Mouse (Mus musculus) embryo, embryonic 10.5 days (tissue): ENCODE measurements around the gene Eif4e1b.
"Not testable (repeated sequence)": the region's sequence is repeated elsewhere in the genome, so short reads cannot be mapped to it uniquely, and the experiment has no call there.

ENCODE experiments used
- DNase-seq: peaks from one replicate; pipeline ENCODE4 v3.0.0-alpha.2; 2015; ENCODE audit warnings: low spot score

Eif4e1b gene

DNA sequence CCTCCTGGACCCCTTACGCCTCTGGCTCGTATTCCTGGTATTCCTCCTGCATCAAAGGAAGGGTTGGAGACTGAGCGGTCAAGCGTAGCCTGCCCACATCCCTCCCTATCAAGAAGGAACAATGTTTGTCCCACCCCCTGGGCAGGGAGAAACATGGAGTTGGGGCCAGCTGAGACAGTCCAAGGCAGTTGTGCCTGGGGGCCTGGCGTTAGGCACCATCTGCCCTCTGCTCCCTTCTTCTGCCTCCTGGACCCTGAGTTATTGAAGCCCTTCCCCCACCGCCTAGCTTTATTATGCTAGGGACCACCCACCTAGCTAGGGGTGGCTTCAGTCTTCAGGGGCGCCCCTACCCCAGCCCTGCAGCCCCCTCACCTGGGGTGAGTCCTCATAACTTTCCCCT is 24.3 kb upstream of the Eif4e1b start:
- no peak for DNase-seq

DNA sequence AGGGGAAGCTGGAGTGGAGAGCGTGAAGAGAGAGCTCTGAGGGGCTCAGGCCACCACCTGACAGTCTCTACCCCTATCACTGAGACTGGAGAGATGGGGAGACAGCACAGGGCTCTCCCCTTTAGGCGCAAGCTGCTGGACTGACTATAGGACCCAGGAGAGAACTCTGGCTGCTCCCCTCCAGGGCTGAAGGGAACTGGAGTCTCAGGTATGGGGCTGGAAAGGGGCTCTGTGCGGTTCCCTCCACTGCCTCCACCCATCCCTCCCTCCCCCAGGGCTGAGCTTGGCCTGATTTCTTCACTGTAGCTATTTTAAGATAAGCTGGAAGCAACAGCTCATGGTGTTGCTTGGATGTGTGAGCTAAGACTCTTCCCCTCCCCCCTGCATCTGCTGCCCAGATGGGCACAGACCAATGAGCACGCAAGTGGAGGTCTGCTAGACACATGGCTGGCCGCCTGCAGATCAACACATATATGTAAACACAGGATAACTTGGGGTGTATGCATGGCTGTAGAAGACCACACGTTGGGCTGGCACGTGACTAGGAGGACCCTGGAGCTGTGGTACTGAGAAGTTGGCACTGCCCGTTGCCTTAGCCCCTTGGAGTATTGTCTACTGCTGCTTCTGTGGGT is 23.5 kb upstream of the Eif4e1b start:
- no peak for DNase-seq

DNA sequence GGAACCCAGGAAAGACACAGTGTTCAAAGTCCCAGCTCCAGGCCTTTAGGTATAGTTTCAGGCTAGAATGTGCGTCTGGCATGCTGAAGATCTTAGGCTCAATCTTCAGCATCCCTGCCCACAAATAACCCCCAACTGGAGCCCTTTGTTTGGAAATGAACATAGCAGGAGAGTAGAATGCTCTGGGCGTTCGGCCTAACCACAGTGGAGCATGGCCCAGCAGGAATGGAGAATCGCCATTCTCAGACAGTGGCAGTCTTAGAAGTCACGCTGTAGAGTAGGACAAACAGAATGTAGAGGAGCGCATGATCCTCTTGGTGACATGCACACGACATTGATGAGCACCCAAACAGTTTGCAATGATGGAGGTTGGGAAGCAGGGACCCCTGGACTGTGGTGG is 22.9 kb upstream of the Eif4e1b start:
- no peak for DNase-seq

DNA sequence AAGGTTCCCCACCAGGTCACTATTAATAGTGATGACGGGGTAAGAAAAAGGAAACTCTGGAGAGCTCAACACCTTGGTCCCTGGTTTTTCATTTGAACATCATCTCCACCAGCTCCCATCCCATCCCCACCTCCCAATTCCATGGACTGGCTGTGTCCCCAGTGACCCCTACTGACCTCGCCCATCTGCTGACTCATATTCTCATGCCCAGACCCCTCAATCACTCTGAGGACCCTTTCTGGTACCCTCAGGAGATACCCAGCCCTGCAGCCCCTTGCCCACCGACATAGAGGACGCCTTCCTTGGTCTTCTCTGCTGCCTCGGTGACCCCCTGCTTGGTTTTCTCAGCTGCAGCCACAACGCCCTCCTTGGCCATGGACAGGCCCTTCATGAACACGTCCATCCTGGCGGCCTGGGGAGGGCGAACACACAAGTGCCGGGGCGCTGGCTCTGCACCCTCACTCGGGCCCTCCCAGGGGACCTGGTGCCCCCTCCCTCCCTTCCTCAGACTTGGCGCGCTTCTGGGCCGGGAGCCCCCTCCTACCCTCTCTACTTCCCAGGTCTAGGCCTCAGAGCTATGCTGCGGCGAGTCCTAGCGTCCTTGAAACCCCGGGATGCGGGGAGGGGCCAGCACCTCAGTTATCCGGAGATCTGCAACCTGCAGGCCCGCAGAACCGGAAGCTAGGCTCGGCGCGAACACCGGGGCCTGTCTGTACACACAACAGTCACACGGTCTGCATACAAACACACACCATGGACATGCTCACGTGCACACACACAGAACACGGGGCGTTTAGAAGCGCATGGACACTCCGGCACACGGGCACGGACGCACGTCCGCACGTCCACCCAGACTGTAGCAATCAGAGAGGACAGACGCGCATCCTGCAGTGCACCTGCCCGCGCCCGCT is 18.3 kb upstream of the Eif4e1b start:
- DNase-seq = no peak

DNA sequence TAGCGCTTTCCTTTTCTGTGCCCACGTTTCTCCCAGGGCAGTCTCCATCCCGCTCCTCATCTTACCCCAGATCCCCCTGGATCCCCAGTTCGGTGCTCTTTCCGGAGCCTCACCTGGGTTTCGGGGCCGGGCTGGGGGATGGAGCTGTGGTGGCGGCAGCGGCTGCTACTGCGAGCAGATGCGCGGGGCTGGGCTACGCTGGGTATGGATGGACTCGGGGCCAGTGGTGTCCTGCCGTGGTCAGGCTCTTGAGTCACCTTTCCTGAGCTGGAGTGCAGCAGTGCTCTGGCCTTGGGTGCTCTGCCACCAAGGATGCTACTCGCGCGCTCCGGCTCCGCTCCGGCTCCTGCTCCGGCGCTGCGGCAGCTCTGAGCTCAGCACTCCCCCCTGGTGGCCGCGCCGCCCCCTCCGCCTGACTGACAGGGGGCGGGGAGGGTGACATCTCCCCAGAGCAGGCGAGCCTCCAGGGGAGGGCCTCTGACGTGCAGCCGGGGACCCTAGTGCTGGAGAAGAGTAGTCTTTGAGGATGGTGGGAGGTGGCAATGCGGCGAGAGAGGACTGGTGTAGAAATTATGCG is 17.5 kb upstream of the Eif4e1b start, which contains the start of gene Sncb:
Gene Sncb, minus strand, starts transcription at position 404 of the 577 bp plus-strand sequence.
- peak; percentile 74 for DNase-seq

DNA sequence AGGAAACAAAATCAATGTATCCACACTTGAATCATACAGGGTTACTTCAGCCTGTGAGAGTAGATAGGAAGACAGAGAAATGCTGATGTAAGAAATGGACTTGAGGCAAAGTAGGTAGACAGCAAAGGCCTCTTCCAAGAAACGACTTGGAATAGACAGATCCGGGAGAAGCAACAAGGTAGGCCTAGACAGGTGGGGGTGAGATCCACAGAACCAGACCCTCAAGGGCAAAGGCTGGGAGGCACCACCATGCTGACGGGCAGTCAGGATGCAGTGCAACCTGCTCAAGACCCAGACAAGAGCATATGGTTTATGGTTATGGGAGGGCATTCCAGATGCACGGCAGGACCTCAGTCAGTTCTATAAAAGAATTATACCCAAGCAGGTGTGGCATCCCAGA is 16.8 kb upstream of the Eif4e1b start:
- no peak for DNase-seq

DNA sequence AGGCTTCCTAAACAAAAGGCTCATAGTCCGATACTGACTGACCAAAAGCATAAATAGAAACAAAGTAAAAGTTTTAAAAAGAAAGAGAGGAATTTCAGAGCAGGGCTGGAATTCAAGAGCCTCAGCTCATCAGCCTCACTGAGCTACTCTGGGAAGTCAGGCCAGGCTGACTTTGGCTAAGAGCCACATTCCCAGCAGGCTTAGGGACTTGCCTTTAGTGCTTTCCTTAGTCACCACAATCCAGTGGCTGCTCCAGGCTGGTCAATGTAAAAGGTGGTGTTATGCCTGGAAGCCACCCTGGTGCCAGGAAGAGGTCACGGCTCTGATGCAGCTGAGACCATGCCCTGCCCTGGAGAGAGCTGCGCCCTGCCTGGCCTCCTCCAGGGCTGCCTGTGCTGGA is 3.2 kb upstream of the Eif4e1b start:
- no peak for DNase-seq

DNA sequence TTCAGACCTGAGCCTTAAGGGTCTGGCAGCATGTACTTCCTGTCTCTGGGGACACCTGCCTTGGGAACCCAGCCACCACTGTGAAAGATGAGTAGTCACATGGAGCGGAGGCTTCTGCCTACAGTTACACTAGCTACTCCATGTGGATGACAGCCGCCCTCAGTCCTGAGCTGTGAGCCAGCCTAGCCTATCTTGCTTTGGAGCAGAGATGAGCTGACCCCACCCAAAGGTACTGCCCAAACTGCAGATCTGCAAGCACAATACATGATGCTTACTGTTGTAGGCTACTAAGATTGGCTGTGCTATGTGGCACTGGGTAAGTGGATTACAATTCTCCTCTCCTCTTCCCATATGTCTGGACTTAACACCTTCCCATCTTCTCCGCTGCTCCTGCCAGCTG is 2.7 kb upstream of the Eif4e1b start:
- DNase-seq = no peak

DNA sequence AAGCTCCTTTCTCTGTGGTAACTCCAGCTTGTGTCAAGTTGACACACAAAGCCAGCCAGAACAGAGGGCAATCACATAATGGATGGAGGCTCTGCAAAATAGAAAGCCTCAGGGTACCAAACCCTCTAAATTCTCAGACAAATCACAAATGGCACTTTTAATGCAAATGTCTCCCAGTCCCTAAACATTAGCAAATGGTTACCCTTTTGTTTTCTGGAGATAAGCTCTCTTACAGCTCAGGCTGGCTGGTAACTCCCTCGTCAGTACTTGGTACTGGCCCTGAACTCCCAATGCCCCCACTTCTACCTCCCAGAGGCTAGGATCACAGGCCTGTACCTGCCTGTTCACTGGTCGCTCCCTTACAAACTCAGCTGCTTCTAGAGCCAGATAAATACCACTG is 563 bp upstream of the Eif4e1b start:
- DNase-seq = no peak

DNA sequence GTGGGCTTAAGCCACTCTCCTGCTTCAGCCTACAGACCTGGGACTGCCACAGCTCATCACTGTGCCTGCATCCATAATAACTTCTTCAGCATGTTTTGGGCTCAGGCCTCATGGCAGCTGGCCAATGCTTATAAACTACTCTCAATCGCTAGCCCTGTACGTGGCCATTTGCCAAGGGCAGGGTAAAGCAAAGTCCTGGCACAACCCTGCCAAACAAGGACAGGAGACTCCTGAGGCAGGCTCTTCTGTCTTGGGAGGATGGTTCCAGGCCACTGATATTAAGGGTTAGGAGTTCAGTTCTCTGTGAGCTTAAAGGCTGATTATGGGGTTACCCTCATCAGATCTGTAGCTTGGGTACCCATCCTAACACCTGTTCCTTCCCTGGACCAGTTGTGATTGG is 3.8 kb downstream of the Eif4e1b start:
- DNase-seq = not testable (repeated sequence)

DNA sequence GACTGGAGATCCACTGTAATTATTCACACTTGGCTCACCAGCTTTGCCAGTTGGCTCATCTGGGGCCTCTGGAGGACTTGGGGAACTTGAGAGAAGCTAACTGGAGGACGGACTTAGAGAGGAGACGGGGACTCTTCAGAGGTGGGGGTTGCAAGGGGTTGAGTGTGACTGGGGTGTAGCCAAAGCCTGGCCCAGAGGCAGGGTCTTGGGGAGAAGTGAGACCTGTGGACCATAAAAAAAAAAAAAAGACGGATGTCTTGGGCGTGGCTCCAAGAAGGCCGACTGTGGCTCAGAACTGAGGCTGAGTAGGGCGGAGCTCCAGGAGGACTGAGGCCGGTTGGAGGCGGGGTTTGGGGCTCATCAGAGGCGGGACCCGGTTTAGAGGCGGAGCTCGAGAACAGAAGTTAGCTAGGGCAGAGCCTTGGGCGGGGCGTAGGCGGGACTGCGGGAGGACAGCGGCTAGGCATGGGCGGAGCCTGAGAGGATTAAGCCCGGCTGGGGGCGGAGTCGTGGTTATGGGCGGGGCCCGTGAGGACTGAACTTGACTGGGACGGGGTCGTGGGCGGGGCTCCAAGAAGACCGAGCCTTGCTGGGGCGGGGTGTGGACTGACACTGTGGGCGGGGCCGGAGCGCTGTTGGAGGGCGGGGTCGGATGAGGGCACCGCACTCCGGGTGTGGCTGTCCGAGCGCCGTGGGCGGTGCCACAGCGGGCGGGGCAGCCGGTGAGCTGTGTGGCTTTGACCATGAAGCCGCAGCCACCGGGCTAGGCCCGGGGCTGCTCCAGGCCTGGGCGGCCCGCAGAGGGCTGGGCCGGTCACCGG is 5.2 kb downstream of the Eif4e1b start, which contains the start of gene Tspan17:
Gene Tspan17, plus strand, starts transcription at position 638 of the 821 bp plus-strand sequence.
- peak; percentile 99 for DNase-seq

DNA sequence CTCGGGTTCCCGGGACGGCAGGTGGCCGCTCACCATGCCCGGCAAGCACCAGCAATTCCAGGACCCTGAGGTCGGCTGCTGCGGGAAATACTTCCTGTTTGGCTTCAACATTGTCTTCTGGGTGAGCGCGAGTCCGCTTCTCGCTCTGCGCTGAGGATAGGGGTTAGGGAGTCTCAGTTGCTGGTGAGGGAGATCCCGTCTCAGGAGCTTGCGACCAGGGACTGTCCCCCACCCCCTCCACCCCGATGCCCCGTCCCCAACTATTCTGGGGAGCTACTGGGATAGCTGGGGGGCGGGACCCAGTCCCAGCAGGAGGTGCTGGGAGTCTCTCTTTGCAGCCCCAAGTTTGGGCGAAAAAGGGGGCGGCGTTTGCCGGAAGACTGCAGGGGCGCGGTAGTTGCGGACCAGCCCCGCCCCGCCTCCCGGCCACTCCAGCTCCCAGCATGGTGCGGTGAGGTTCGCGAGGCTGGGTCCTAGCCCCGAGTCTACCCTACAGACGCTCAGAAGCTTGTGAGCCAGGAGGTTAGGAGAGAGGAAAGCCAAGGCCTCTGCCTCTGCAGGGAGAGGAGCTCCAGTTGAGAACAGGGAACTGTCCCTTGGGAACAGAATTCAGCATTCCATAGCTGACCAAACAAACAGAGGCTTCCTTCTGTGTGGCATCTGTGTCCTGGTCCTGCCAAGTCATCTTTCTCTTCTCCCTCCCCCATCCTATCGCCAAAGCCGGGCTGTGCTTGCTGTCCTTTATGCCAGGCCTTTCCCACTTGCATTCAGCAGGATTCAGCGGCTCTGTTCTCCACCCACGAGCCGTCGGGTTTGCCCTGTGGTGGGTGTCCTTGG is 6.0 kb downstream of the Eif4e1b start:
- peak; percentile 54 for DNase-seq

DNA sequence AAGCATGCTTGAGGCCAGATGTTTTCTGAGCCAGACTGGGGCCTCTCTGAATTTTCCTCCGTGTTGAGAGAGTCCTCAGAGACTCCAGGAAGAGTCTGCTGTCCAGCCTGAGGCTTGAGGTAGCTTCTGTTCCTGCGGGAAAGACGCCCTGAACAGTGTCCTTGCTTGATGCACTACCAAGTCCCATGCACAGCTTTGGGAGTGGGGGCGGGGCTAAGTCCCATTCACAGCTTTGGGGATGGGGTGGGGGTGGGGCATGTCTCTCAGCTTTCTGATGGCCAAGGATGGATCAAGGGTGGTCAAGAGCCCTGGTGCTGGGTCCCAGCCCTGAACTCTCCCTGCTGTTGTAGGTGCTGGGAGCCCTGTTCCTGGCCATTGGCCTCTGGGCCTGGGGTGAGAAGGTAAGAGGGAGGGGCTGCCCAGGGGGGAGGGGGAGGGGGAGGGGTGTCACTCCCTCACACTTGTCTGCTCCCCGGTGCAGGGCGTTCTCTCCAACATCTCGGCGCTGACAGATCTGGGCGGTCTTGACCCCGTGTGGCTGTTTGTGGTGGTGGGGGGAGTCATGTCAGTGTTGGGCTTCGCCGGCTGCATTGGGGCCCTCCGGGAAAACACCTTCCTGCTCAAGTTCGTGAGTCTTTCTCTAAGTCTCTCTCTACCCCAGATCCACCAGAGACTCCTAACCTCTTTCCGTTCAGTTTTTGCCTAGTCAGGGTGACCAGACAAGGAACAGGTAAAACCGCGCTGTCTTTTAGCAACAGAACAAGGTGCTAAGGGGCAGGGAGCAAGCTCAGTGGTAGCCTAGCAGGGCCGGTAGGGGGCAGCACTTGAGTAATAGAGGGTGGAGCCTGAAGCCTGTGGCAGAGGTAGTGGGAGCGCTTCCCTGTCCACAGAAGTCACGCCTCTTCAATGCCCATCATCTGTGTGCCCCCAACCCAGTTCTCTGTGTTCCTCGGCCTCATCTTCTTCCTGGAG is 8.7 kb downstream of the Eif4e1b start:
- peak; percentile 38 for DNase-seq

DNA sequence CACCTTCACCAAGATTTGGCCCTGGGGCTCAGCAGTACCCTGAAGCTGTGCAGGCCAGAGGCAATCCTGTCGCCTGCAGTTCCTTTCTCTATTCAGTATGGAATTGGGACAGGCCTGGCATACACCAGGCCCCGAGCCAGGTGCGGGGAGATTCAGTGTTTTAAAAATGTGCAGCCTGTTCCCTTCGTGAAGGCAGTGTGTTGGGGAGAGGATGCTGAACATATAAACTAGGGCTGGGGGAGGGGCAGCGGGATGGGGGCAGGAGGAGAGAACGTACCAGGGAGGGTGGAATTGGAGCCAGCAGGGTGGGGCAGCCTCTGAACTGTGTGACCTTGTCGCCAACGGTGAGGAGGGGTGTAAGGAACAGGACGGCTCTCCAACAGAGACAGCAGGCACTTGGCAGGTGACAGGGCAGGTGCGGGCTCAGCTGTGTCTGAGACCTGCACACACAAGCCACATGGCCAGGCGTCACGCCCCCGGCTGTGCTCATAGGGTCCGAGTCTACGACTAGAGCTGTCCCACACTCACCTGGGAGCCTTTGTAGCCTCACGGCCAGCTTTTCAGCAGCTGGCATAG is 10.3 kb downstream of the Eif4e1b start:
- no peak for DNase-seq

DNA sequence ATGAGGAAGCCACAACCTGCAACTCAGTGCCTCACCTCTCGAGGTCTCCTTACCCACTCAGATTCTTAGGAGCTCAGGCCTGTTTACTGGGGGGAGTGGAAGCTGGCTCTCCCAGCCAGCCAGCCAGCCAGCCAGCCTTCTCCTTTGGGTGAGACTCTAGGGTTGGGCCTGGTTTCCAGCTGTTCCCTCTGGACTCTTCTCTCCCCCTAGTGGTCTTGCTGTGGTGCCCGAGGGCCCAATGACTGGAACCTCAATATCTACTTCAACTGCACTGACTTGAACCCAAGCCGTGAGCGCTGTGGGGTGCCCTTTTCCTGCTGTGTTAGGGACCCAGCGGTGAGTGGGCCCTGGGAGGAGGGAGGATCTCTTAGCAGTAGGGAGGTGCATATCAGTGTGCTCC is 11.0 kb downstream of the Eif4e1b start:
- no peak for DNase-seq

DNA sequence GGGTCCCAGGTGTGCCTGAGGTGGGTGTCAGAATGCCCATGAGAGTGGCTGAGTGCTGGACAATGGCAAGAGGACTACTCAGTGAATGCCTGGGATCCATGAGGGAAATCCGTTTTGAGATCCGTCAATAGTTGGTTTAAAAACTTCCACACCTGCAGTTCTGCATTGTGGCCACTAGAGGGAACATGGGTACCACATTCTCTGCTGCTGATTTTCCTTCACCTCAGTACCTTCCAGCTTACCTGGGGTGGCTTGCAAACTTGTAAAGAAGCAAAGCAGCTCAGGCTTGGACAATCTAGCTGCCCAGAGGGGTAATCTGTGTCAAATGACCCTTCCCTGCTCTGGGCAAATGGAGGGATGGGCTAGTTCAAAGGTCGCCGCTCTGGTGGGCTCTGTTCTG is 13.6 kb downstream of the Eif4e1b start:
- peak; percentile 80 for DNase-seq

DNA sequence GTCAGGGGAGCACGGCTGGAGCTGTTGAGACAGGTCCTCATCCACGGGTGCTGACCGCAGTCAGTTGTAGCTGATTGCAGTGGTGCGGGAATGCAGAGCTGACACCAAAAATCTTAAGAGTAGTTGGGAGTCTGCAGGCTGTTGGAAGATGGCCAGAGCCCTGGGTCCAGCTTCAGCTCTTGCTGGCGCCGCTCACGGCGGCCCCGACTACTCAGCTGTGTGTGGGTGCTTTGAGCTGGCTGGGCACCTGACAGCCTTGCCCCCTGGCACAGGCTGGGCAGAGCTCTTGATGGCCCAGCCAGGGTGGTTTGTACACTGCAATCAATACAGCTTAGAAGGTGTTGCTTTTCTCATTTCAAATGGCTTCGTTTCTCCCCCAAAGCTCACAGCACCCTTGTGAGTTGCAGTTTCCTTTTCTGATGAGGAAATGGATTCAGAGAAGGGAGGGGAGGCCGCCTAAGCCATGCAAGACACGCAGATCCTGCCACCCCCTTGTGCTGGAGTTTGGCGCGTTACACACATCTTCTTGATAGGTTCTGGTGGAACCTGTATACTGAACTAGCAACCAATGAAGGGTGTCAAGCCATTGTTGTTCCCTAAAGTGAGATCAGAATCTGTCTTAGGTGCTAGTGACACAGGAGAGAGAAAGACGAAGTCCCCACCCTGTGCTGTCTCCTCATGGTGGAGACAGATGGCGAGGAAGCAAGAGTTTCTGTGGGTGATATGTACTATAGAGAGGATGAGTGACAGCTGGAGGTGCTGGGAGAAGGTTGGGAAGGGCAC is 14.3 kb downstream of the Eif4e1b start:
- DNase-seq = no peak

DNA sequence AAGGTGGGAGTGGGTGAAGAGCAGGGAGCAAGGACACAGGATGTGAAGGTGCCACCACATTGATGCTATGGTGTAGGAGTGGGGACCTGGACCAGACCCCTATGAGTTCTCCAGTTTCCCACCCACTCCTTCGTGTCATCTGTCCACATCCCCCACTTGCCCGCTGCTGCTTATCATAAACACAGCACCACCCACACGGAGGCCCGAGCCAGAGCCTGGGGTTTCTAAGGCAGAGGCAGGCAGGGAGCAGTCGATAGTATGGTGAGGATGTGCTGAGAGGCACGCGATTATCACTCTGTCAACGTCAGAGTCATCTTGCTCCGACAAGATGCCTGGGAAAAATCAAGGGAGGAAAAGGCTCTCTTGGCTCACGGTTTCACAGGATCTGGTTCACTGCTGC is 14.9 kb downstream of the Eif4e1b start:
- DNase-seq = no peak

DNA sequence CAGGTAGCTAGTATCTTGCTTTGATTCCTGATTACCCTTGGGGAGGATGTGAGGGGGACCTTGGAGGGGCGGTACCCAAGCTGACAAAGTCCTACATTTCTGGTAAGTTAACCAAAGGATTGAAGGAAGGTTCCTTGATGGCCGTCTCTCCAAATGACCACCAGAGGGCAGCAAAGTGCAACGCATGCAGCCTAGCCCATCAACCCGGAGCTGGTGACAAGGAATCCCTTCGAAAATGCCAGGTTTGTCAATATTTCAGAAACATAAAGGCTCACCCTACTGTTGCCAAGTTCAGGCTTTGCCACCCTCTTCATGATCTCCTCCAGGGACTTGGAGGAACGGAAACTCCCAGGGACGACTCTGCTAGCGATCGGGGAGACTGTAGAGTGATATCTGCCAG is 15.9 kb downstream of the Eif4e1b start:
- DNase-seq = peak; percentile 89
